Mouse (Mus musculus): ENCODE measurements around the gene Mrpl23.

The Mrpl23 gene

DNA sequence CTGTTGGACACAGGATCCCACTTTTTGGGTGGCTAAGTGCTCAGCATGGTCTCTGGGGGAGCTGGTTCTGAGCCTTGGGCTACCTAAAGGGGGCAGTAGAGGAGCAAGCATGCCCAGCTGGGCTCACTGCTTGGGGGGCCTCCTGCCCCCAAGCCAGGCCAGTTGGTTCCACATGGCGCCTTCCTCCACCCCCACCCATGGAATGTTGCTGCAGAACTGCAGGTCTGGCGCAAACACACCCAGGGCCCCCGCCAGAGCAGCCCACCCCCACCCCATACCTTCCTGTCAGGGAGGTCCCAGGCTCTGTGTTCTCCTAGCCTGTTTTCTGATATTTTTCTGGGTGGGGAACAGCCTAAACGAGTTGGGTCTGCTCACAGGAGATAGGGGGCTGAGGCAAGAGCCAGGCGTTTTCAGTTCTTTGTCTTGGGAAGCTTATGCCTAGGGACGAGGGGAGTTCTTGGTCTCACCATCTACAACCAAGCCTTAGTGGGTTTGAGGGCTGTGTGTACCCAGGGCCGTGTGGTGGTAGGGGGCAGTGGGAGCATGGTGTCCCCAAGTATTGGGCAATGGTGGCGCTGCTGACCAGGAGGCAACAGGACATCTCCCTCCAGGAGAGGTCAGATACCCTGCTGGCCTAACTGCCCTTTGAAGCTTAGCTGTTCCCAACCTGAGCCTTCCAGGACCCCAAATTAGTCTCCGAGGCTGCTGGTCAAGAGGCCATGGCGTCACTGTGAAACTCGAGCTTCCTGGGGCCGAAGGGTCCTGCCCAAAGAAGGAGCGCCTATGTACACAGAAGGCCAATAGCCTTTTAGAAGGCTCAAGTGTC lies 20.3 kb downstream of the Mrpl23 start:
- no peak for DNase-seq (ENCODE audit: low spot score)

DNA sequence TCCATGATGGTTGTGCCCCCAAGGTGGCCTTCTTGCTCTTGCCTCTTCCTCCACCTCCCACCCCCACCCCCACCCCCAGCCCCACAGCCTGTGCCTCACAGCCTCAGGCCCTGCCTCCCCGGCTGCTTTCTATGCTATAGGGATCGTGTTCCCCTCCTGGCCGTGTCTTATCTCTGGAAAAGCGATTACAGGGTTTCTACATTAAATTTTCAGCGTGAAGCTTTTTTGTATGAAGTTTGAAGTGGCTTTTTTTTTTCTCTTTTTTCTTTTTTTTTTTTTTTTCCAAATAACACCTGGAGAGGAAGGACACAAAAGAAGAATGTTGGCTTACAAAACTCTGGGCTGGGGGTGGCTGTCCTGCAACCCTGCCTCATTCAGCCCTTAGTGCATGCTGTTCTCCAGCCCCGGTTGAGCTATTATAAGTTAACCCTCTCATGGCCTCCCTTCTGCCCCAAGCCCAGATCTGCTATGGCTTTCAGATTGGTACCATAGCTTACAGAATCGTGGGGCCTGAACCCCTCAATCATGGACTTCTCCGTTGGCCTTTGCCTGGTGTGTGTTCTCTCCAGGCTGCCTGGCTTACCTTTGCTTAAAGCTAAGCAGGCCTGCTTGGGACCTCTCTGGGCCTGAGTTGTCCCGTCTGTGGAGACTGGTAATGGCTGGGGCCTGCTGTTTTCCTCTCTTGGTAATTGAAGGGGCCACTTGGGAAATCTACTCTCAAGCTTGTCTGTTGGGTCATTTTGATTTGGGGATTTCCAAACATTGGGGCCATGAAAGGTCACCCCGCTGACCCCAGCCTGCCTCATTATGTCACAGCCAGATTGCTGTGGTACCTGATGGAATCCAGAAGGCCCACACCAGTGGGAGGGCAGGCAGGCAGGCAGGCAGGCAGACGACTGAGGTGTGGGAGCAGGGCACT lies 21.2 kb downstream of the Mrpl23 start:
- DNase-seq (ENCODE audit: low spot score): no peak

DNA sequence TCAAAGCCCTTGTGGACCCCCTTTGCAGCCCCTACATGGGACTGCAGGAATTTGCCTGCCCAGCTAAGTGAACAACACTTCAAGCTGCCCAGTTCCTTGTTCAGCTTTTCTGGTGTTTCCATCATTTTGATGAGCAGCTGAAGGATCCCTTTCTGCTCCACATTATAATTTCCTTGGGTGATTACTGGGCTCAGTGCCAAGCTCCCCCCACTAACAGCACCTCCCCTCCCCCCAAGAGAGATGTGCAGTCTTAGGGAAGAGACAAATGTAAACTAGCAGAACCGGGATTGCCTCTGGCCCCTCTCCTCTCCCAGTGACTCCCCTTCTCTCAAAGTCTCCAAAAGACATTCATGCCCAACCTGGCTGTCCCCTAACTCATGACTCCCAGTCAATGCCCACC lies 22.1 kb downstream of the Mrpl23 start:
- no peak for DNase-seq (ENCODE audit: low spot score)

DNA sequence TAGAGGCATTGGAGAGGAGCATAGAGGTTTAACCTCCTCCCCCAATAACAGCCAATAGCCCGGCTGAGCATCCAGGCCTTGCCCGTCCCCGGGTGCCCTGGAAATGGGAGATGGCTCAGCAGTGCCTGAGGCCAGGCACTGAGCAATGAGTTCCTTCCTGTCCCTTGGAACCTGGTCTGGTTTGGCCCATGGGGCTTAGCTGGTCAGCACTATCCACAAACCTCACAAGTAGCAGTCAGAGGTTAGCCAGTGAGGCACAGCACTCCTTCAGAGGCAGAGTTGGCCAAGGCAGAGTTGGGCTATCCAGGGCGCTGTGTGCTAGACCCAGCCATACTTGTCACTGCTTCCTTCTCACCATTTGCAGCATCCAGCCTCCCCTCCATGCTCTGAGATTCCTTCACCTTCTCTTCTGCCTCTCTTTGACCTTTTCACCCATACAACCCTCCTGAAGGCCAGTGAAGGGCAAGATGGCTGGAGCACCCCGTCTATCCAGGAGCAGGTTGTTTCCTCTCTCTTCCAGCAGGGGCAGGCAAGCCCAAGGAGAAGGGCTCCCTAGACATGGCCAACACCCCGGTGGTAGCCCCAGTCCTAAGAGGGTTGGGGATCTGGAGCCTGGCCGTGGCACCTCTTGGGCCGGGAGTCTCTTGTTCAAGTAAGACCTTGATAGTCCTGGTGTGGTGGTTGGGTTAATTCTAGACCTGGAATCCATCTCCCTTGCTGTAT lies 23.0 kb downstream of the Mrpl23 start:
- DNase-seq (ENCODE audit: low spot score): no peak

- no peak for DNase-seq (ENCODE audit: low spot score)
Measured at GRCm38 (mm10) chr7:142556089-142556476, 23.6 kb downstream of the Mrpl23 start.

GRCm38 (mm10) chr7:142557696-142558095 lies 25.2 kb downstream of the Mrpl23 start:
- DNase-seq (ENCODE audit: low spot score): no peak

DNA sequence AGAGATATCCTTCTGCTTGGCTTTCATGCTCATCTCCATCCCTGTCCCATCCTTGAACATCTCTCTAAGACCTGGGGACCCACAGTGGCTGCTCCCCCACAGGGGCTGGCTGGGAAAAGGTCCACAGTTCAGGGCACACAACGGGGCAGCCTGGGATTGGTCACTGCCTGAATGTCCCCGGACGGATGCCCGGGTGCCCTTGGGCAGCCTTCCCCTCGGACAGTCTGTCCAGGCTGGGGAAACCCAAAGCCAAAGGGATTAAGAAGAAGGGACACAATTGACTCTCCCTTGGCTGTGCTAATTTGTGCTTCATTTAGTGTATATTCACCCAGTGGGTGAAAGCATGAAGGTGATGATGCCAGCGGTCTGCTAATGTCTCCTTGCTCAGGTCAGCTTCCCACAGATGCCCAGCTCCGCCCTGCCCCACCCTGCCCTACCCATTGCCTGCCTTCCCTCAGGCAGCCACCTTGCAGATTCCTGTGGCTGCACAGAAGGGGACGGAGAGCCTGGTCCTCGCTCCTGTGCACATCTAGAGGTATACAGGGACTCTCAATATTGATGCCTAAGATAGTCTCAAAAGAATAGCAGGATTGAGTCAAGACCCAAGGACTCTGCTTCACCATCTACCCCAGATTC lies 26.1 kb downstream of the Mrpl23 start:
- DNase-seq (ENCODE audit: low spot score): no peak

DNA sequence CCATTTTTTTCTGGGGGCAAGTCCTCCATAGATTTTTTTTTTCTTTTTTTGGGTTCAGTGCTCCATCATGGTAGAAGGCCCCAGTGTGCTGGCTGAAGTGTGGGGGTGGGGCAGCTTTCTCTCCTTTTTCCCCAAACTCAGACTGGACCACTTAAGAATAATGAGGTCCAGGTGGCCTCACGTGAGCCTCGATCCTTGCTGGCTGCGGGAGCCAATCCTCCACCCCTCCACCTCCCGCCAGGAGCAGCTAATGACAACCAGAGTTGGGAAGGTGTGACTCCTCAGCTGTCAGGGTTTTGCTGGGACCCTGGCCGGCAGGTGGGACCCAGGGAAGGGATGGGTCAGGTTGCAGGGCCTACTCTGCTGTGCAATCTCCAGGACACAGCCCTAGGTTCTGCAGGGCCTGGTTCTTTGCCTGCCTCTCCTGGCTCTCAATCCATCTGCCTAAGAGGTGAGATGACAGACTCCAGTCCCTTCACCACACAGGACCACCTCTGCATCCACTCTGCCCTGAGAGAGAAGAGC lies 27.2 kb downstream of the Mrpl23 start:
- no peak for DNase-seq (ENCODE audit: low spot score)

DNA sequence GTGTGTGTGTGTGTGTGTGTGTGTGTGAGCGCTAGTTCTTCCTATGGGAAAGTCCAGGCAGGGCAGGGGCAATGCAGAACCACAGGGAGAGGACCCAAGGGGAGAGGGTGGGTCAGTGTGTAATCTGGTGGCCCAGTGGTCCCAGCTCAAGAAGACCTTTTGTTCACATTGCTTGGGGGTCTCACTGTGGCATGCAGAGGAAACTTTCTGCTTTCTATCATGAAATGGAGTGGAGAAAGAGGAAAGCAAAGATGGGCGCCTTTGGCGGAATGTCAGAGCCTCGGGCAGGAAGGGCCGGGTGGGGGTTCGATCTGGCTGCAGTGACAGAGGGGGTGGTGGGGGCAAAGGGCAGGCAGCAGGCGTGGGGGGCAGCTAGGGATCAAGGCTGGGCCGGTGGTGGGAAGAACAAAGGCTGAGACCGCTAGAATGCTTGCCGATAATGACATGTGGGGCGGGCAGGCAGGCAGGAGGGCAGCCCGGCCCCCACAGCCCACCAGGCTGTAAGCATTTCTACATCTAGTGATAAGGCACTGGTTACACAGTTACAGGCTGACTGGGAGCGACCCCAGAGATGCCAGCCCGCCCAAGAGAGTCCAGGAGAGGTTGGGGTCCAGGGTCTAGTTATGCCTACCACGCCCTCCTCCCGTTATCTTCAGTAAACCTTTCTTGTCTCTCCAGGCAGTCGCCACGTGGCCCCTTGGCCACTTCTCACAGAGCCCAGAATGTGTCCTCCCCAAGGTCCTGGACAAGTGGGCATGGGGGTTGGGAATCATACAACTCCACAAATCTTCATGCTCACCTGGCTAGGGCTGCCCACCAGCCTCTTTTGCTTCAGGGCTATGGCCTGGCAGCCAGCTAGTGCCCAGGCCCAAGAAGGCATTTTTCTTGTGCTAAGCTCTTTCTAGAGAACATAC lies 28.7 kb downstream of the Mrpl23 start:
- no peak for DNase-seq (ENCODE audit: low spot score)

DNA sequence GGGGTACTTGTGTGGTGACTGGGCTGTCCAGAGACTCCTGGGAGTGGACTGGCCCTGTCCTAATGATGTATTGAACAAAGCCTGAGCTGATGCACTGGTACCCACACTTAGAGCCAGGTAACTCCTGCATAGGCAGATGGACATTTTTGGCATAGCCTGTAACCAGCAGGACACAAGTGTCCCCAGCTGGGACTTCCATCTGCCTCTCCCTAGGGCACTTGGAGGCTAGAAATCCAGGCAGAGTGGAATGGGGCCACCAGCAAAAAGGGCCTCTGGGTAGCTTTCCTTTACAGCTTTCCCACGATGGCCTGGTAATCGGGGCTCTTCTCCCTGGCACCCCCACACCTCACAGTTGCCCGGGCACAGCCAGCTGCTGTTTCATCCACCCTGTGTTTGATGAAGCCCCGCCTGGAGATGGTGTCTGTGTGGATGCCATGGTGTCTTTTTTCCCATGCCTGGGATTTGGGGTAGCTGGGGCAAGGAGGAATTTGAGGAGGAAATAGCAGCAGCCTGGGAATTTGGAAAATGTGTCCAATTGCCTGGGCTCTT lies 29.4 kb downstream of the Mrpl23 start:
- DNase-seq (ENCODE audit: low spot score): no peak

DNA sequence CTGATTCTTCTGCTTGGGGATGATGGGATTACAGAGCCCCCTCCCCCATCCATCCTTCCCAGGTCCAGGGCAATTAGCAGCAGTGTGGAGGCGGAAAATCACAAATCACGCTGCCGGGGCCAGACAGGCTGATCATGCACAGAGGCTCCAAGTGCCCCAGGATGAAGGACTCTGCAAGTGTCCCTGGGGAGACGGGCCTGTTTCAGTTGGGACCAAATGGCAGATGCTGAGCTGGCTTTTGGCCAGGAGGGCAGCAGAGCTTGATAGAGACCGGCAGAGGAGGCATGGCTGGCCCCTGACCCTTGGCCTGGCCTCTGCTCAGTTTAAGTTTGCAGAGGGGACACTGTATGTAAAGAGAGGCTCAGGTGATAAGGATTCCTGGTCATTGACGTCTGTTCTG lies 30.7 kb downstream of the Mrpl23 start:
- DNase-seq (ENCODE audit: low spot score): no peak

DNA sequence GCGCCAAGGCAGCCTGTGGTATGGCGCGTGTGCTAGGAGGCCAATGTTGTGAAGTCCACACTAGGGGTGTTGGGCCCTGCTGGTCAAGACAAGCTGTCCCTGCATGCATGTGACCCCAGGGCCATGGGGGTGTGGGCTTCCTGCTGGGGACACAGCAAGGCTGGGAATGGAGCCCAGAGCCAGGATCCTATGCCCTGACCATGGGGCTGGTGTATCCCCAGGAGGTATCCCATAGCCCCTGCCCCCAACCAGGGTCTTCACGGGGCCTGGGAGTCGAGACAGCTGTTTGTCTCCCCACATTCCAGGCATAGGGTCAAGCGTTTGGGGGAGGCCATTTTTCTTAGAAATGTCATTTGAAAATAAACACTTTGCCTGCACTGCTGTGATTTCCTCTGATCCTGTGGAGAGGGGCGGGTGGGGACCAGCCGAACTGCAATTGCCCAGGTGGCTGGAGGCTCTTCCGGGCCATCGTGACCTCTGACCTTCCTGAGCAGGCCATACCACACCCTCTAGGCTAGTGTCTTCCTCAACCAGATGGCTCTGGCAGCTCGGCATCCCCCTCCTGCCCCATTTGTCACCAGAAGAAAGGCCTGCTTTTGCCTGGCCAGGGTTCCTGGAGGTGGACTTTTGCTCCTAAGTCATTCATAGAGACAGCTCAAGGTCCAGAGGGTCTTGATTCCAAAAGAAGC lies 32.6 kb downstream of the Mrpl23 start:
- DNase-seq (ENCODE audit: low spot score): no peak

GRCm38 (mm10) chr7:142566512-142566911 lies 34.0 kb downstream of the Mrpl23 start:
- no peak for DNase-seq (ENCODE audit: low spot score)

GRCm38 (mm10) chr7:142568985-142569384 lies 36.5 kb downstream of the Mrpl23 start:
- DNase-seq (ENCODE audit: low spot score): no peak

DNA sequence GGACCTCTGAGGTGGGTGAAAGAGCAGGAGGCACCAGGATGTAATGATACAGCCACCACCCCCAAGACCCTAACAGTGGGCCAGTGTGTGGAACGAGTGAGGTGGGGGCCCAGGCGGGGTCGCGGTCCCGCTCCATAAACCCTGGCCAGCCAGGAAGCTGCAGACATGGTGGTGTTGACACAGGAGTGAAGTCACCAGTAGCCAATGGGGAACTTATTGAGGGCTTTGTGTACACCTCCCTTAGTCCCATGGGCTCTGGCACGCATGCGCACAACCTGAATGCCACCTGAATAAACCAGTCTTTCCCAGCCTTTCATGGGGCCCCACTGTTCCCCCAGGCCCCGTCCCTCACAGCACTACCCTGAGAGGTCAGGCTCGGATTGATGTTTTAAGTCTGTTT lies 38.1 kb downstream of the Mrpl23 start:
- DNase-seq (ENCODE audit: low spot score): no peak

DNA sequence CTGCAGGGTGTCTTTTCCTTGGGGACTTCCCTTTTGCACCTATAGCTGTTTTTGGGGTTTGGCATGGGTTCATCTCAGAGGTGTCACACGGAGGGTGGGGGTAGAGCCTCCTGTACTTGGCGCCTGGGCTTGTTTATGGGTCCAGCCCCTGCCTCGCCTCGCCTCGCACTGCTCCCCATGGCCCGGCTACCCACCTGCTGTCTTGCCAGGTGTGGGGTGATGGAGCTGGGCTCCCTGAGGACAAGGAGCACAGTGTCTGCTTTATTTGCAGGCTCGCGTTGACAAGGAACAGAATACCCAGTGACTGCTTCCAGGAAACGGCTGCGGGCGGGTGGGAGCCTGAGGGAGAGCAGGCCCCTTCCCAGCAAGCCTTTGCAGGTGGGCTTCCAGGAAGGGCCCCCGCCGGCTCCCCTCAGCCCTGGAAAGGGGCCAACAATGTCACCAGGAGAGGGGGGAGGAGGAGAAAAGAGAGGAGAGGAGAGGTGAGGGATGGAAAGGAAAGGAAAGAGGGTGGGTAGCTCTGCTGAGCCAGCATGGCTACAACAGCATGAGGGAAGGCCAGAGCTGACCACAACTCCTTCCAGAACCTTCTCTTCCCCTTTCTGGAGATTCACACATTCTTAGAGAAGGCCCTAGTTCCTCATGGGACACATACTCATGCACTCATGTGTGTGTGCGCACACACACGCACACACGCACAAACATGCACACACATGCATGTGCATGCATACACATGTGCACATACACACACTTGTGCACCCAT lies 39.2 kb downstream of the Mrpl23 start:
- no peak for DNase-seq (ENCODE audit: low spot score)

DNA sequence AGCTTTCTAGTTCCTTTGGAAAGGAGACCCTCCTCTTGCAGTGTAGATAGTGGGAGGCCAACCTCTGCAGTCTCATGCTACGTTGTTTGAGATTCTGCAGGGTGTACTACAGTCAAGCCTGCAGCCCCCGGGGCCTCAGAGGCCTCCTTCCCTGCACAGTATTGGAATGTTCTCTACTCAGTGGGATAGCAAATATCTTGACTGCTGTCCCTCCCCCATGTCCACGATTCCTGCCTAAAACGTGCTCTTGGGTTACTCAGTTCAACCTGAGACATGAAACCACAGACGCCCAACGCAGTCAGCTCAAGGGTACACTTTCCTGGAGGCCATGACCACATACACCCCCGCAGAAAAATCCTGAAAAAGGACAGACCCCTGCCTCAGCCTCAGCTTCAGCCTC lies 39.9 kb downstream of the Mrpl23 start:
- DNase-seq (ENCODE audit: low spot score): no peak

- DNase-seq (ENCODE audit: low spot score): no peak
Measured at GRCm38 (mm10) chr7:142572992-142573391, 40.5 kb downstream of the Mrpl23 start.

- no peak for DNase-seq (ENCODE audit: low spot score)
Measured at GRCm38 (mm10) chr7:142574155-142574660, 41.7 kb downstream of the Mrpl23 start.
